Mouse (Mus musculus) hindbrain, embryonic 16.5 days (tissue): ENCODE results near the gene Orm1. TPM values are rescaled to one million over a fixed set of nuclear protein-coding genes. Genes with fewer than 3 reads are reported as not detected.
A peak's percentile ranks its signal among the peaks of the same experiment; 100 is the strongest.

ENCODE experiments used
- ATAC-seq: fragments of 200-750 bp; cut with Nextera tagmentation; 2 replicates; pipeline ENCODE4 v1.8.0; 2017; ENCODE audit warnings: moderate TSS enrichment, moderate library complexity
- H3K27ac ChIP-seq: fragments of 300-500 bp; sonication (generic); 2 replicates; pipeline ENCODE4 v1.5.1; 2014; ENCODE audit warnings: low read depth, mild to moderate bottlenecking, control low read depth, low read length, moderate library complexity
- H3K27me3 ChIP-seq: fragments of 300-500 bp; sonication (generic); replicated peaks from 2 replicates; pipeline ENCODE4 v1.6.1; 2014; ENCODE audit warnings: low read length; ENCODE audit not compliant: control insufficient read depth, insufficient read depth
- H3K36me3 ChIP-seq: fragments of 300-500 bp; sonication (generic); 2 replicates; pipeline ENCODE4 v1.6.1; 2014; ENCODE audit warnings: mild to moderate bottlenecking, low read length, moderate library complexity, mixed read lengths; ENCODE audit not compliant: control insufficient read depth, insufficient read depth
- H3K4me1 ChIP-seq: fragments of 300-500 bp; sonication (generic); 2 replicates; pipeline ENCODE4 v1.6.1; 2014; ENCODE audit warnings: low read depth, low read length; ENCODE audit not compliant: control insufficient read depth, insufficient read depth
- H3K4me2 ChIP-seq: fragments of 300-500 bp; sonication (generic); 2 replicates; pipeline ENCODE4 v1.6.1; 2014; ENCODE audit warnings: mild to moderate bottlenecking, low read length, control low read depth, moderate library complexity
- H3K4me3 ChIP-seq: fragments of 300-500 bp; sonication (generic); 2 replicates; pipeline ENCODE4 v1.5.1; 2014; ENCODE audit warnings: mild to moderate bottlenecking, low read length, control low read depth, moderate library complexity
- H3K9ac ChIP-seq: fragments of 300-500 bp; sonication (generic); 2 replicates; pipeline ENCODE4 v1.6.1; 2014; ENCODE audit warnings: low read depth, mild to moderate bottlenecking, control low read depth, low read length, moderate library complexity
- H3K9me3 ChIP-seq: fragments of 300-500 bp; sonication (generic); 2 replicates; pipeline ENCODE4 v1.6.1; 2014; ENCODE audit warnings: mild to moderate bottlenecking, low read length, moderate library complexity; ENCODE audit not compliant: control insufficient read depth
- WGBS: fragments of 180-500 bp; shearing (Covaris S2); extraction: QIAGEN DNeasy Blood & Tissue Kit; methylation state at CpG from one replicate; pipeline ENCODE4 v1.1.7; 2014; 5-methylcytosine and 5-hydroxymethylcytosine counted together
- polyA plus RNA-seq: library from polyadenylated mRNA; unstranded; fragments of >200 nt; fragmentation: Nextera tagmentation; extraction: Ambion mirVana; gene quantifications from 2 replicates; pipeline ENCODE4 v1.2.1, GENCODE M21; 2015

Orm1 gene
- polyA plus RNA-seq, 1 experiment from 2014 or later = not detected

DNA sequence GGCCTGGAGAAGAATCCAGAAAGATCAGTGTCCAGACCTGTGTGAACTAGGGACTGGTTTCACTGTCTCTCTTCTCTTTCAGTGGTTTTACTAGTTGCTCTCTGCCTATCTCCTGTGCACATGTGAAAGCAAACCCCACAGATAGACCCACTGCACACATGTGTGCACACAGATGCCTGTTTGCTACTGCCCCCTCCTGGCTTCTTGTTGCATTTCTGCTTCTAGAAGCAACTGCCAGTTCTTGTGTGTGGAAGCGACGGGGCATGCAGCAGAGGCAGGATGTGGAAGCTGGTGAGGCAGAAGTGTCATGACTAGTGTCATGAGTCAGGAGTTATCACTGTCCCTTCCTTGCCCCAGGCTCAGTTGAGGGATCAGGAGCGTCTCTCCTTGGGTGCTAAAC is 27.5 kb downstream of the Orm1 start:
- peaks cover 3% of the 10 kb centered on the region for H3K36me3 ChIP-seq
- no peaks in the 10 kb centered on the region for H3K27me3 ChIP-seq
- 60% methylated on average over 3 of the region's 3 CpGs for WGBS
- no peak overlapping the region for H3K27ac ChIP-seq
- H3K4me1 ChIP-seq = no peaks in the 10 kb centered on the region
- H3K9me3 ChIP-seq = no peaks in the 10 kb centered on the region
- H3K4me3 ChIP-seq = no peak overlapping the region
- no peak overlapping the region for H3K4me2 ChIP-seq
- ATAC-seq = no peak
- H3K9ac ChIP-seq = no peak overlapping the region

DNA sequence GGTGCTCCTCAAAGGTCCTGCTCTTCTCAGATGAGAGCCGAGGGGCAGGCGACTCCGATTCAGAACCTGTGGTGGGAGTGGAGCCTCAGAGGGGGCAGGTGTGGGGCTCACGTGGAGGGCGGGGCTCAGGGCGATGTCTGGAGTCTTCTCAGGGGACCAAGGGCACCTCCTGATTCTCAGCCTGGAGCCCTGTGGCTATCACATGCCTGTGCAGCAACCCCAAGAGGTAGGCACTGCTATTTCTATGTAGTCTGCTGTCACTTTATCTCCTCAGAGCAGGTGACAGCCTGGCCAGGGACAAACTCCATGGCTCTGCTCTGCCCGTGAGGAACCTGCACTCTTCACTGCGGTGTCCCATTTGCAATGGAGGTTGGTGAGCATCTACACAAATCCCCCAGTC is 29.0 kb downstream of the Orm1 start:
- no peaks in the 10 kb centered on the region for H3K27me3 ChIP-seq
- H3K4me2 ChIP-seq = no peak overlapping the region
- H3K4me1 ChIP-seq = no peaks in the 10 kb centered on the region
- WGBS = 88% methylated on average over 8 of the region's 8 CpGs
- no peak for ATAC-seq
- no peak overlapping the region for H3K9ac ChIP-seq
- H3K9me3 ChIP-seq = no peaks in the 10 kb centered on the region
- no peak overlapping the region for H3K4me3 ChIP-seq
- no peak overlapping the region for H3K27ac ChIP-seq
- H3K36me3 ChIP-seq = peaks cover 3% of the 10 kb centered on the region; the same call in 1 of the 2 replicates

DNA sequence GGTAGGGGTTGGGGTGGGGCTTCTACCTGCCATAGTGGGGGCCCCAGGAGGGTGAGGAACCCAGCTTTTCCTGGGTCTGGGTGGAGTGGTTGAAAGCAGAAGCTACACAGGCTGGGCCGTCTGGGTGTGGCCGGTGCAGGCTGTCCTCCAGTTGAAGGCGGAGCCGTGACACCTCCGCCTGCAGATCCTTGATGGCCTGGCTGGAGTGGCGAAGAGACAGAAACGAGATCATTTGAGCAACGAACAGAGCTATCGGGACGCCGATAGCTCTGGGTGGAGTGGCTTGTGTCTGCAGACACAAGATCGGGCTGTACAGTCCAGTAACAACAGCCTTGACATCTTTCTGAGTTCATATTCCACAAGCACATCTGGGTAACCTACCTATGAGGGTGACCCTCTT is 30.0 kb downstream of the Orm1 start:
- peaks cover 6% of the 10 kb centered on the region; the same call in 1 of the 2 replicates for H3K36me3 ChIP-seq
- WGBS = 87% methylated on average over 12 of the region's 12 CpGs
- ATAC-seq = no peak
- no peak overlapping the region for H3K9ac ChIP-seq
- no peaks in the 10 kb centered on the region for H3K4me1 ChIP-seq
- H3K4me3 ChIP-seq = no peak overlapping the region
- no peaks in the 10 kb centered on the region for H3K27me3 ChIP-seq
- H3K4me2 ChIP-seq = no peak overlapping the region
- no peaks in the 10 kb centered on the region for H3K9me3 ChIP-seq
- H3K27ac ChIP-seq = no peak overlapping the region

DNA sequence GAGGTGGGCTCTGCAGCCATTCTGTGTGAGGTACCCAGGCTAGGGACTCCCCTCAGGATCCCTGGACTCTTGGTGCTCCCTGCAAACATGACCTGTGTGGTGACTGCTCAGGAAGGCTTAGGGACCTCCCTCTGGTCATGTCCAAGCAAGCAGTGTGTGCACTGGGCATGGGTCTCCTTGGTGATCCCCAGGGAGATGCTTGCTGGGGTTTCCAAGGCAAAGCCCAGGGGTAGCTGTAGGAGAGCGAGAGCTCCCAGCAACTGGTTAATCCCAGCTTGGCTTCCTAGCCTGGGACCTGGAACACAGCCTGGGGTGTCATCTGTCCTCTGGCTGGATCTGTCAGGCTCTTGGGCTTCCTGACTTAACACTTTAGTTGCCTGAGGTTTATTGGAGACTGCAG is 31.0 kb downstream of the Orm1 start:
- 0 out of 2 replicates have a peak overlapping the region, but pooled peaks have one; percentile 19 for H3K9ac ChIP-seq
- ATAC-seq = peak; percentile 82
- H3K27me3 ChIP-seq = no peaks in the 10 kb centered on the region
- H3K9me3 ChIP-seq = no peaks in the 10 kb centered on the region
- H3K27ac ChIP-seq = no peak overlapping the region
- no peaks in the 10 kb centered on the region for H3K4me1 ChIP-seq
- H3K4me2 ChIP-seq = no peak overlapping the region
- no peak overlapping the region for H3K4me3 ChIP-seq
- 40% methylated on average over 1 of the region's 1 CpGs for WGBS
- peaks cover 4% of the 10 kb centered on the region; the same call in 1 of the 2 replicates for H3K36me3 ChIP-seq

DNA sequence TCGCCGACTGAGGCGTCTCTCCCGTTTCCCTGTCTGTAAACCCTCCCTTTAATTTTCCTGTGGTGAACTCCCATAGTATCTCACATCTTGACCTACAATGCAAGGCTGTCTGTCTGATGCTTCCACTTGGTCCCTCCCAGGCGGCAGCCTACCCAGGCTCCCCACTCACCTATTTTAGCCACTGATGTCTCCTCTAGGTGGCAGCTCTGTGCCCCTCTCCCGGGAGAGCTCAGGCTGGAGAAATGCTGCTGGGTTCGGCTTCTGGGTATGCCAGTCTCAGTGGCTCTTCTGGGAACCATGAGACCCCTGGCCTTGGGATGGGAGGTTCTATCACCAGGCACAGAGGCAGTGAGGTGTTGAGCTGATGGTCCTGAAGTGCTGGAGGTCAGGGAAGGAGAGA is 33.1 kb downstream of the Orm1 start:
- ATAC-seq = no peak
- H3K36me3 ChIP-seq = peaks cover 3% of the 10 kb centered on the region; the same call in 1 of the 2 replicates
- WGBS = 67% methylated on average over 7 of the region's 7 CpGs

DNA sequence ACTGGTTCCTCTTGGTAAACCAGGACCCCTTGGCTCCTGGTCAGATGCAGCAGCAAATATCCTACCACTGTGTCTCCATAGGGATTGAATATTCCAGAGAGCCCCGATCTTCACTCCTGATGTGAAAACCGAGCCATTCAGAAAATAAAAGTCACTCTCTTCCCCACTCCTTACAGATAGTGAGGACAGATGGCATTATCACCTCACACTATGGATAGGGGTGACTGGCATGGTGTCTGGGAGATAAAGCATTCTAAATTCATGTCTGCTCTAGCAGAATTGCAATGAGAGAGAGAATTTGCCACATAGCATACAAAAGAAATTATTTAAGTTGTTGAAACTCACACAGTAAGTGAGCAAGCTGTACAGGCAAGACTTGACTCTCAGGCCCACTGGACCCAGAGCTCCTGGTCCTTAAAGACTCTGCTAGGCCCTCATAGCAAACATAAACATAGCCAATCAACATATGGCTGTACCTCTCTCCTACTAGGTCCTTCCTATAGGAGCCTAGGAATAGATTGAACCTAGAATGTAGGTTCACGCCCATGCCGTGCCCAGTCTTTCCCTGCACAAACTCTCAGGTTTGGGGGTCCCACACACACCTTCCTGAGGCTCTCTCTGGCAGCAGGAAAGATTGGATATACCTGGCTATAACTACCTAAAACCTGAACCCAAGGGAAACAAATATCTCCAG is 38.5 kb downstream of the Orm1 start:
- no peak overlapping the region for H3K4me2 ChIP-seq
- no peak overlapping the region for H3K27ac ChIP-seq
- H3K9me3 ChIP-seq = no peaks in the 10 kb centered on the region
- ATAC-seq = no peak
- H3K4me3 ChIP-seq = no peak overlapping the region
- H3K27me3 ChIP-seq = no peaks in the 10 kb centered on the region
- no peak overlapping the region for H3K9ac ChIP-seq
- peaks cover 3% of the 10 kb centered on the region; the same call in 1 of the 2 replicates for H3K36me3 ChIP-seq
- 86% methylated on average over 4 of the region's 4 CpGs for WGBS
- no peaks in the 10 kb centered on the region for H3K4me1 ChIP-seq

More for the DNA sequence above, 33.1 kb downstream of the Orm1 start:
- H3K4me3 ChIP-seq = no peak overlapping the region
- H3K9ac ChIP-seq = no peak overlapping the region
- H3K27me3 ChIP-seq = no peaks in the 10 kb centered on the region
- H3K27ac ChIP-seq = no peak overlapping the region
- H3K9me3 ChIP-seq = no peaks in the 10 kb centered on the region
- no peaks in the 10 kb centered on the region for H3K4me1 ChIP-seq
- H3K4me2 ChIP-seq = no peak overlapping the region

DNA sequence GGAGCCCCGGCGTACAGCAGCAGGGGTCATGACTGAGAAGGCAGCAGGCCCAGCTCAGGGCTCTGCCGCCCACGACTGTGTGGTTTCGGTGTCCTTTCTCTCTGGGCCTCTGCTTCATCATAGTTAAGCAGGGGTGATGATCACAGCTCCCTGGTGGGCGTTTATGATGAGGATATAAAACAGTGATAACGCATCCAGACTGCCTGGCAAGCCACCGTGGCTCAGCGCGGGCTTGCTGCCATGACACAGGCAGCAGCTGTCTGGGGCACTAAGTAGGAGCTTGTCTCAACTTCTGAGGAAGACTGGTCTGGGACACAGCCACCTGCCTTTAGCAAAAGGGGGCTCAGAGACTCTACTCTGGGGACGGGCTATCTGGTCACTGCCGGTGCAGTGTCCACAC is 39.1 kb downstream of the Orm1 start:
- H3K4me3 ChIP-seq = no peak overlapping the region
- H3K4me2 ChIP-seq = no peak overlapping the region
- peaks cover 3% of the 10 kb centered on the region; the same call in 1 of the 2 replicates for H3K4me1 ChIP-seq
- H3K27me3 ChIP-seq = no peaks in the 10 kb centered on the region
- WGBS = 83% methylated on average over 12 of the region's 12 CpGs
- H3K27ac ChIP-seq = no peak overlapping the region
- H3K9ac ChIP-seq = no peak overlapping the region
- peaks cover 3% of the 10 kb centered on the region; the same call in 1 of the 2 replicates for H3K36me3 ChIP-seq
- no peaks in the 10 kb centered on the region for H3K9me3 ChIP-seq
- ATAC-seq = no peak

DNA sequence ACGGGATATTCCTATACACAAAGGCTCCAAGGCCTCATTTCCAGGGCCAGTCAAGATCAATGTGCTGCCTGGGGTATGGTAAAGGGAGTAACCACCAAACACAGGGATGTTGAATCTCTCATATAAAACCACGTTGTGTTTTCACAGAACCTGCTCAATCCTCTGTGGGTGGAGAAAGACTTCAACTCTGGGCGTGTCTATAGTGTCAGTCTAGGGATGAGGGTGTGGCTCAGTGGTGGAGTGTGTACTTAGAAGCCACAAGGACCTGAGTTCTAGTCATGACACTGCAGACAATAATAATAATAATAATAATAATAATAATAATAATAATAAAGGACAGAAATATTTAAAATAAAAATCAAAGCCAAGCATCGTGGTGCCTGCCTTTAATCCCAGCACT is 39.9 kb downstream of the Orm1 start:
- H3K27ac ChIP-seq = no peak overlapping the region
- H3K27me3 ChIP-seq = no peaks in the 10 kb centered on the region
- ATAC-seq = no peak
- no peaks in the 10 kb centered on the region for H3K36me3 ChIP-seq
- 95% methylated on average over 4 of the region's 4 CpGs for WGBS
- no peak overlapping the region for H3K4me2 ChIP-seq
- peaks cover 5% of the 10 kb centered on the region for H3K4me1 ChIP-seq
- H3K9me3 ChIP-seq = no peaks in the 10 kb centered on the region
- no peak overlapping the region for H3K4me3 ChIP-seq
- no peak overlapping the region for H3K9ac ChIP-seq

DNA sequence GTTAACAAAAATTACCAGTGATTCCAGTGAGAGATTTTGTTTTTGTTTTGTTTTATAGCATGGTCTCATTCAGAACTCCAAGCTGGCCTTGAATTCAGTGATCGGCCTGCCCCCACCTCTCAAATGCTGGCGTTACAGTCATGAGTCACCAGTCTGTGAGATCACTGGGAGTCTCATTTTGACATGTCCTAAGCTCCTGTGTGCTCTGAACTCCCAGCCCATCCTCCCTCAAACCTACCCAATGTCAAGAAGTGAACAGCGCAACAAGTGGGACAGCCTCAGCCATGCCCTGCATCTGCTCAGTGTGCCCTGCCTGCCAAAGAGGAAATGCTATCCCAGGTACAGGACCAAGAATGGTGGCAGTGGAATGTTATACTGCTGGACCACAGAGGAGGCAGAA is 40.9 kb downstream of the Orm1 start:
- 90% methylated on average over 3 of the region's 3 CpGs for WGBS
- H3K9ac ChIP-seq = no peak overlapping the region
- H3K4me1 ChIP-seq = peaks cover 13% of the 10 kb centered on the region
- H3K27me3 ChIP-seq = no peaks in the 10 kb centered on the region
- no peaks in the 10 kb centered on the region for H3K9me3 ChIP-seq
- no peak overlapping the region for H3K27ac ChIP-seq
- H3K36me3 ChIP-seq = no peaks in the 10 kb centered on the region
- no peak overlapping the region for H3K4me2 ChIP-seq
- H3K4me3 ChIP-seq = no peak overlapping the region
- ATAC-seq = no peak
